Mouse (Mus musculus) heart, adult 11 months (tissue): ENCODE measurements at regions not wholly inside any gene's neighbourhood (a gene's known extent, or its start where the extent isn't known, plus 50 kb on each side); places are given as distances from the start of the nearest gene placed in this dataset.
"Not testable (repeated sequence)": the region's sequence is repeated elsewhere in the genome, so short reads cannot be mapped to it uniquely, and the experiment has no call there.

Source experiments
- DNase-seq: peaks from one replicate; pipeline ENCODE4 v3.0.0; 2022

DNA sequence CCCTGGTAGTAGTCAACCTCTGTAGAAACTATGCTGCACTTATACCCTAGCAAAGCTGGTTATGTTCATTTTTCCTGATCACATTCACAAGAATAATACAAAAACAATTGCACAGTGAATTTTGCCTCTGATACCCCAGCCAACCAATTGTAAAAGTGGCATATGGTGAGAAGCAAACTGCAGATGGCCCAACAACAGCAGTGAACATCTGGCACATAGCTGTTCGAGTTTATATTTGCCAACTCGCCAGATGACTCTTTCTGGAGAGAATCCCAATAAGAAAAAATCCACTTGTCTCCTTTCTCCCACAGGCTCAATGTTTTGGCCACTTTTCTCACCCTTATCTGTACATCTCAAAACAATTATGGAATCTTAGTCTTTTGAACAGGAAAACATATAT, 196.5 kb upstream of the Grik2 start:
- DNase-seq: no peak

DNA sequence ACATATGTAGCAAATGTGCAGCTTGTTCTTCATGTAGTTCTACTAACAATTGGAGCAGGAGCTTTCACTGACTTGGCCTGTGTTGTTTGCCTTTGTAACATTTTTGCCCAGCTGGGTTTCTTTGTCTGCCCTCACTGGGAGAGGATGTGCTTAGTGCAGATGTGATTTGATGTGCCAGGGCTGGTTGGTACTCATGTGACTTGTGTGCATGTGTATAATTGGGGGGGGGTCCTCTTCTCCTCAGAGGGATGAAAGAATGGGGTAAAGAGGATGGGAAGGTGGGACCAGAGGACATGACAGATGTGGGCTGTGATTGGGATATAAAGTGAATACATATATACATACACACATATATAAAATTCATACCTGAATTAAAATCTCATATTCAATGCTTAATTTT, 163.9 kb upstream of the Grik2 start:
- no peak for DNase-seq

DNA sequence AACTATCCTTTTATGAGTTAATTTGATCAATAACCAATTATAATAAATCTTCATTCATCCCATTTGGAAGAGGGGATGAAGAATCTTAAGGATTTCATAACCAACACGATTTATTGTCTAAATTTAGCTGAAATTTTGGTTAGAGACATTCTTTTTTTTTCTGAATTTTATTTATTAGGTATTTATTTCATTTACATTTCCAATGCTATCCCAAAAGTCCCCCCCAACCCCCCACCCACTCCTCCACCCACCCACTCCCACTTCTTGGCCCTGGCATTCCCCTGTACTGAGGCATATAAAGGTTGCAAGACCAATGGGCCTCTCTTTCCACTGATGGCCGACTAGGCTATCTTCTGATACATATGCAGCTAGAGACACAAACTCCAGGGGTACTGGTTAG, 148.7 kb upstream of the Grik2 start:
- not testable (repeated sequence) for DNase-seq

DNA sequence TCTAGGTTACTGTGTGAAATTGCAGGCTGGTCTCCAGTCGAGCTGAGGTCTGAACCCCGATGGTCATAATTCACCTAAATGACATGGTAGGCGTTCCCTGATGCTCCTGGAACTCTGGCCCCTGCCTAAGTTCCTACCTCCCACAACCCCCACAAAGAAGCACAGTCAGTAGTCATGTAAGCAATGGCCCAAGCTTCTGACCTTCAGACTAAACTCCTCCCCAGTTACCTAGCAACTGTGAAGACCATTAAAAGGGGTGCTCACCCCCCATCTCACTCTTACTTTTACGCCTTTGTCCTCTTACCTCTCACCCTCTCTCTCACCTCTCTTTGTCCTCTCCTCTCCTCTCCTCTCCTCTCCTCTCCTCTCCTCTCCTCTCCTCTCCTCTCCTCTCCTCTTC, 120.6 kb upstream of the Grik2 start:
- DNase-seq: not testable (repeated sequence)

DNA sequence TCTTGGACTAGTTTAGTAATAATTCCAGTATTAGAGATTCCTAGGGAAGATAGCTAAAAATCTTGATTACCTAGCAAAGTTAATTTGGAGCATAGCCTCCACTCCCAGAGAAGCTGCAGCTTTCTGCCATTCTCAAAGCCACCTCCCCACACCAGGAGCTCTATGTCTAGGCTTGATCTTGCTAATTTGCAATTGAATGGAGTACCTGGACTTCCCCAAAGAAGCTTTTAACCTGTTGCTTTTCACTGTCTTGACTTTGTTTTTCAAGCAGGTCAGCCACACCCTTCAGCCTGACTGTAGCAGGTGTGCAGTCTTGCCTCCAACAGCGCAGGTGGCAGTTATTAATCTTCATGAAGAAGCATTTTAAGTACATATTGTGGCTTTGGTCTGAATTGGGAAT, 119.6 kb upstream of the Grik2 start:
- not testable (repeated sequence) for DNase-seq

DNA sequence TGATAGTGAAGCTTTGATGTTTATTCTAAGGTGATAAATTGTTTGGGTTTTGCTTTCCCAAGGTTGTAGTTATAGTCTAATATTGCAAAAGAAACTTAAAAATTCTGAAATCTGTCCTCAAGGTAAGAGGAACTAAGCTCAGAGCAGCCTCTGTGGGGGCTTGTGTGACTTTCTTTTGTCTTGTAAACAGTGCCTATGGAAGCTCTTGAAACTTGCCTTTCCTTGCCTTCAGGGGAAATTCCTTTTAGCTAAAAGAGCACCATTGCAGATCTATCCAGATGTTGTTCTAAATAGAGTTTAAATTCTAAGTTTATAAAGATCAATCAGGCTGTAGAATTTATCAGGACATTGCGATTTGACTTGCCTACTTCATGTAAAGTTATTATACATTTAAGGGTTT, 116.1 kb upstream of the Grik2 start:
- not testable (repeated sequence) for DNase-seq

DNA sequence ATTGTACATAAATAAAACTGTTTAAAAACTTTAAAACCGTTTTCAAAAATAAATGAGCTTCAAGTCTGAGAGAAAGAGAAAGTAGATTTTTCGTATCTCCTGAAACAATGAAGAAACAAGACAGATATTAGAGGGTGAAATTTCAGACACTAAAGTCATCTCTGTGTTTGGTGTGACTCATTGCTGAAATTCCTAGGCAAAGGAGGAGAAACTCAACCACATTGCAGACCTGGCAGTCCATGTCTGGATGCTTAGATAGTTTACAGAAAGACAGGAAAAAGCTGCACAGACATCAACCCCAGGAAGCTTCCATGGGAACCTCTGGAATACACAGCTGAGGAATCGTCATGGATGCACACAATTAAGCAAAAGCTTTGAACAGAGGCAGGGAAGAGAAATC, 106.9 kb upstream of the Grik2 start:
- DNase-seq: no peak

DNA sequence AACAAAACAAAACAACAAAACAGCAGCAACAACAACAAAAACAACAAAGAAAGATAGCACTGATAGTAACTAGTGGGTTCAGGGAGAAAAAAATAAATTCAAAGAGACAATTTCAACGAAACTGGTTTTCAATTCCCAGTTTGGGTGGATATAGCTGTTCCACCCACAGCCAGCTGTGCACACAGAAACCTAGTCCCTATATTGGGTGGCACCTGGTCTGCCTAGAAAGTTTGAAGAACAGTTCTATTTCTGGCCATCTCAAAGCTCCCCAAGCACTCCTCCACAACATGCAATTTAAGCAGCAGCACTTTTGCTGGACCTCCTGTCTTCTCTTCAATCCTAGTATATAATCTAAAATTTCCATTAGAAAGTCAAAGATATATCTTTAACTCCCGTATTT, 95.5 kb upstream of the Grik2 start:
- DNase-seq: no peak

DNA sequence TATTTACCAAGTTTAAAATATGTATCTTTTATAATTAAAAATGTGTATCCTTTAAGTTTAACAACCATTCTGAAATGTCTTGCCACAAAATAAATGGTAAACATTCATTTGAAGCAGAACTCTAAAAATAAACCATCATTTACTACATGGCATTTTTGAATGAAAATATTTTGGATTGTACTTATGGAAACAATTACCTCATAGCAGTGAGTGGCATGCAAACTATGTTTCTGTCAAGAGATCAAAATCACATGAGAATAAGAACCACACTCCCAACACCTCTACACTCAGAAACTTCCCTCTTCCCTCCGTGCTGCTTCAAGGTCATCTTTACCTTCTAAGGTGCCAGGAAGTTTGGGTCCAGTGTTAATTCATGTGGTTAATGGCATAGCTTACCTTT, 94.9 kb upstream of the Grik2 start:
- DNase-seq: no peak

DNA sequence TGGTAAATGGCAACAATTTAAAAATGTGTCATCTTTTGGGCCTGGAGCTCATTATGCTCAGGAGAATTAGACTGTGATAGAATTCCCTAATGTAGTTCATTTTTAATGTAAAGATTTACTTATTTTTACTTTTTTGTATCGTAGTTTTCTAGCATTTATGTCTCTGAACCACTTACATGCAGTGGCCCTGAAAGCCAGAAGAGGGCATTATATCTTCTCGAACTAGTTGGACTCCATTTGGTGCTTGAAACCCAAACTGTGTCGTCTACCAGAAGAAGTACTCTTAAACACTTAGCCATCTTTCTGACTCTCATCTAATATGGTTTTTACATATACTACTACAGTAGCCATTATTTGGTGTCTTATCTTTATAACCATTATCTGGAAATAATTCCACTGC, 75.2 kb upstream of the Grik2 start:
- DNase-seq: no peak

DNA sequence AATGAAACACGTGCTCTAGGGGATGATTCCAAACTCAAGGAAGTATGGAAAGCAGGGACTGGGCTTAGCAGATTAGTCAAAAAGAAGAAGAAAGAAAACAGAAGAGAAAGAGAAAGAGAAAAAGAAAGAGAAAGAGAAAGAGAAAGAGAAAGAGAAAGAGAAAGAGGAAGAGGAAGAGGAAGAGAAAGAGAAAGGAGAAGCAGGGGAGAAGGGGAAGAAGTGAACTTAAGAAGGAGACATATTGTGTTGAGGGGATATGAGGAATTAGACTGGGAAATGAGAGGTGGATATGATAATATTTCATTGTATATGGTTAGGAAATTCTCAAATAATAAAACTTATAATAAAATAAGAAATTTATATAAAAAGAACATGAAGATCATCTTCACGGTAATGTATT, 59.1 kb upstream of the Grik2 start:
- DNase-seq: no peak

DNA sequence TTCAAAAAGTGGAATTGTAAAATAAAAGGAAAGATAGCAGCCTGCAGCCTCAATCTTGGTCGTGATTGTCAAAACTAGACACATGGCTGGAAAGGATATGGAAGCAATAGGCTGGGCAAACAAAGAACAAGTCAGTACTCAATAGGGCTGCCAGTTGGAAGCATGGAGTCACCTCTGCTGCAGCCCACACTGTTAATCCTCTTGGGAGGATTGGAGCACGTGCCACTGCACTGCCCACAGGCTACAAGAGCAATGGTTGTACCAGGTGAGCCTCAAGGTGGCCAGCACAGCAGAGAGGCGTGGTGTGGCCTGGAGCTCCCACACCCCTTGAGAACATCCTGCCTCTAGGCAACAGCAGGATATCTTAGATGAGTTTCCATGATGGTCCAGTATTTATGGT, 55.7 kb upstream of the Grik2 start:
- DNase-seq: peak; percentile 62
